Mouse (Mus musculus) heart, adult 2 months (tissue): ENCODE results near the gene Ubtd2. TPM values are rescaled to one million over a fixed set of nuclear protein-coding genes. Genes with fewer than 3 reads are reported as not detected.
A peak's percentile ranks its signal among the peaks of the same experiment; 100 is the strongest.

Experiments used
- DNase-seq, 2 experiments: peaks; one replicate each; pipeline ENCODE4 v3.0.0; 2021
- H3K27ac ChIP-seq: fragments of 200-600 bp; 2 replicates; pipeline ENCODE4 v1.8.1; 2022
- H3K27me3 ChIP-seq: fragments of 200-500 bp; 2 replicates; pipeline ENCODE4 v1.6.1; 2012; ENCODE audit warnings: mild to moderate bottlenecking, low read length, inconsistent platforms, mixed read lengths; ENCODE audit not compliant: control insufficient read depth, insufficient read depth
- H3K36me3 ChIP-seq: fragments of 200-500 bp; 2 replicates; pipeline ENCODE4 v1.6.1; 2012; ENCODE audit warnings: low read length, inconsistent platforms; ENCODE audit not compliant: control insufficient read depth, insufficient read depth
- H3K4me1 ChIP-seq: fragments of 200-500 bp; 2 replicates; pipeline ENCODE4 v1.6.1; 2011; ENCODE audit warnings: low read length; ENCODE audit not compliant: control insufficient read depth, insufficient read depth
- H3K4me3 ChIP-seq: fragments of 200-600 bp; 2 replicates; pipeline ENCODE4 v1.8.1; 2022
- H3K79me2 ChIP-seq: fragments of 200-500 bp; replicated peaks from 2 replicates; pipeline ENCODE4 v1.6.1; 2012; ENCODE audit warnings: mild to moderate bottlenecking, inconsistent platforms, low read length, moderate library complexity, mixed read lengths; ENCODE audit not compliant: control insufficient read depth, insufficient read depth
- H3K9ac ChIP-seq: fragments of 200-500 bp; 2 replicates; pipeline ENCODE4 v1.6.1; 2012; ENCODE audit warnings: low read depth, mild to moderate bottlenecking, control low read depth, inconsistent platforms, low read length, mixed read lengths
- CTCF ChIP-seq: fragments of 200-600 bp; IDR thresholded peaks from 2 replicates; pipeline ENCODE4 v1.8.1; 2022; ENCODE audit warnings: antibody characterized with exemption, mild to moderate bottlenecking, moderate library complexity
- EP300 ChIP-seq: fragments of 200-500 bp; IDR thresholded peaks from 2 replicates; pipeline ENCODE4 v1.6.1; 2011; ENCODE audit warnings: low read depth, low read length, control low read depth; ENCODE audit not compliant: insufficient read depth
- POLR2A ChIP-seq: fragments of 200-500 bp; IDR thresholded peaks from 2 replicates; pipeline ENCODE4 v1.6.1; 2011; ENCODE audit warnings: mild to moderate bottlenecking, low read depth, low read length, control low read depth; ENCODE audit not compliant: insufficient read depth
- WGBS: fragments of 180-500 bp; shearing (Covaris S2); methylation state at CpG from one replicate; pipeline ENCODE4 v1.1.7; 2018; 5-methylcytosine and 5-hydroxymethylcytosine counted together
- intact Hi-C: fragments of 180-260 bp; cut with DNase I; formaldehyde crosslinking; loops from one replicate; pipeline ENCODE4 v1.15.1; 2025
- long read RNA-seq: library from polyadenylated mRNA; stranded (forward); transcript quantifications from one replicate; pipeline ENCODE4 v2.0.0, GENCODE M21; 2021
- polyA plus RNA-seq: library from polyadenylated mRNA; depleted of rRNA; stranded (reverse); fragments of >200 nt; gene quantifications from 2 replicates; pipeline ENCODE4 v1.2.3, GENCODE M21; 2012; rRNA removed
- total RNA-seq, 2 experiments: library from RNA; stranded (reverse); gene quantifications; 2 replicates each; pipeline ENCODE4 v1.2.3; 2021

Ubtd2 gene
- total RNA-seq (1 to 10 TPM; 4.2 to 5.1 TPM), polyA plus RNA-seq (4.5 and 6.8 TPM in 2 replicates)
- long read RNA-seq, transcript Ubtd2-201 (3 exons, 1,012 nt) = major isoform, 6 of 6 reads
- long read RNA-seq, partial matches to known transcripts = 0 of 6 reads
- long read RNA-seq, other reads (novel, unspliced or antisense) = 0 of 6 reads

DNA sequence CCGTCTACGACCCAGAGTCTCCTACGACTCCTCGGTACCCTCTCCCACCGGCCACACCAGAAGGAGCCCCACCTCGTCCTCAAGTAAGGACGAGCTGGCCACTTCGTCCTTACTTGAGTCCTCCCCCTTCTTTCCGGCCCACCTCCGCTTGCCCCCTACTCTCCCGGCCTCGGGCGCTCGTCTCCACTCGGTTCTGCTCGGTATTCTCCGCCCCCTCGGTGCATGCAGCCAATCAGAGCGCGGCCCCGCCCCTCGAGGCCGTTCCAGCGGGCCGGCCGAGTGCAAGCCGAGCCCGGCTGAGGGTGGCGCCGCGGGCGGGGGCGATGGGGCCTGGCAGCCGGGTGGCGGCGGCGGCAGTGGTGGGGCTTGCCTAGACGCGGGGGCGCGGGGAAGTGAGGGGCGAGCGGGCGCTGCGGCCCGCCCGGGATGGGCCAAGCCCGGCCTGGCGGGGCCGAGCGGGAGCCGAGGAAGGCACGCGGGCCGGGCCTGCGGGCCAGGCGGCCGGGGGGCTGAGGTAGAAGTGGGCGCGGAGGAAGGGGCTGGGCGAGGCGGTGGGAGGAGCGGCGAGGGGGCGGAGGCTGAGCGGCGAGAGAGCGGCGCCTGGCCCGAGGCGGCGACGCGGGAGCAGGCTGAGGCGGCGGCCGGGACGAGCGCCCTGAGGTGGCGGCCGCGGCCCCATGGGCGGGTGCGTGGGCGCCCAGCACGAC, at the start of gene Ubtd2:
Ubtd2 (plus strand) TSS at position 571 of the 707 bp plus-strand sequence.
- H3K27ac ChIP-seq = peak within 1 kb of the TSS; percentile 88
- peak within 1 kb of the TSS; percentile 90 for H3K9ac ChIP-seq
- H3K36me3 ChIP-seq = no peaks in the 10 kb centered on the region; the same call in 1 of the 2 replicates
- H3K4me1 ChIP-seq = no peaks in the 10 kb centered on the region; the same call in none of the 2 replicates
- 0 out of 2 replicates have a peak, but pooled peaks have one; percentile 30 for TF ChIP-seq EP300
- no peak for TF ChIP-seq CTCF
- TF ChIP-seq POLR2A = peak; percentile 54
- whole genome bisulfite sequencing = 1% methylated on average over 68 of the region's 86 CpGs
- peak within 1 kb of the TSS; percentile 79 for H3K4me3 ChIP-seq
- peak; percentile 98 to 100 for DNase-seq
- no peaks in the 10 kb centered on the region for H3K79me2 ChIP-seq
- no peaks in the 10 kb centered on the region for H3K27me3 ChIP-seq
- intact Hi-C loops = loop anchor here (2.0 to 10.0 kb wide), 2 partner anchors 78 to 690 kb away; partner anchors contain the start of genes Efcab9, Fgf18 and Stk10

DNA sequence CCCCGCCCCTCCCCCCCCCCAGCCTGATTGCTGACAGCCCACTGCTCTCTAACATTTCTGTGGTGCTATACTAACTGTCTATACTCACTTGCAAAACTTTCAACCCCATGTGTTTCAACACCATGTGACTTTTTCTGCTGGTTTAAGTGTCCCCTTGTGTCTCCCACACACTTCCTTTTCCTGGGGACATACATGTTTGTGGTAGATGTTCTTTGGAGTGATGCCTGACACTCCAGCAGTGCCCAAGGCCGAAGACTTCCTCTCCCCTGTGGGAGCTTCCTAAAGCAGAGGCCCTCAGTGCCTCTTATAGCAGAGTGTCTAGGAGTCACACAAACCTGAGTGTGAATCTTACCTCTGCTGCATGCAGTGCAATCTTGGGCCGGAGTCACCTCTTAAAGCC, 47.3 kb upstream of the Ubtd2 start:
- no peak overlapping the region for H3K4me3 ChIP-seq
- 56% methylated on average over 3 of the region's 3 CpGs for WGBS
- no peak for TF ChIP-seq CTCF
- no peak for TF ChIP-seq POLR2A
- TF ChIP-seq EP300 = no peak
- no peaks in the 10 kb centered on the region for H3K27me3 ChIP-seq
- H3K4me1 ChIP-seq = peaks cover 6% of the 10 kb centered on the region
- H3K9ac ChIP-seq = no peak overlapping the region
- no peaks in the 10 kb centered on the region for H3K36me3 ChIP-seq
- H3K27ac ChIP-seq = no peak overlapping the region
- intact Hi-C loops = no loop called here
- no peak for DNase-seq
- no peaks in the 10 kb centered on the region for H3K79me2 ChIP-seq

GRCm38 (mm10) chr11:32409052-32409451, 46.1 kb upstream of the Ubtd2 start:
- no peak for DNase-seq
- Histone ChIP-seq H3K27ac (no peak overlapping the region), H3K4me3 (no peak overlapping the region), H3K9ac (no peak overlapping the region), H3K27me3 (no peaks in the 10 kb centered on the region), H3K79me2 (no peaks in the 10 kb centered on the region), H3K4me1 (peaks cover 6% of the 10 kb centered on the region), H3K36me3 (no peaks in the 10 kb centered on the region)
- TF ChIP-seq EP300 (no peak), CTCF (no peak), POLR2A (no peak)
- intact Hi-C loops = no loop called here

- Histone ChIP-seq H3K4me1 (peaks cover 4% of the 10 kb centered on the region), H3K79me2 (no peaks in the 10 kb centered on the region), H3K27ac (no peak overlapping the region), H3K27me3 (no peaks in the 10 kb centered on the region), H3K36me3 (no peaks in the 10 kb centered on the region), H3K9ac (no peak overlapping the region), H3K4me3 (no peak overlapping the region)
- DNase-seq = no peak
- intact Hi-C loops = no loop called here
- no peak for TF ChIP-seq POLR2A
- no peak for TF ChIP-seq CTCF
- no peak for TF ChIP-seq EP300
- 82% methylated on average over 11 of the region's 11 CpGs for WGBS
Observed at GRCm38 (mm10) chr11:32409823-32410562, 45.2 kb upstream of the Ubtd2 start.

DNA sequence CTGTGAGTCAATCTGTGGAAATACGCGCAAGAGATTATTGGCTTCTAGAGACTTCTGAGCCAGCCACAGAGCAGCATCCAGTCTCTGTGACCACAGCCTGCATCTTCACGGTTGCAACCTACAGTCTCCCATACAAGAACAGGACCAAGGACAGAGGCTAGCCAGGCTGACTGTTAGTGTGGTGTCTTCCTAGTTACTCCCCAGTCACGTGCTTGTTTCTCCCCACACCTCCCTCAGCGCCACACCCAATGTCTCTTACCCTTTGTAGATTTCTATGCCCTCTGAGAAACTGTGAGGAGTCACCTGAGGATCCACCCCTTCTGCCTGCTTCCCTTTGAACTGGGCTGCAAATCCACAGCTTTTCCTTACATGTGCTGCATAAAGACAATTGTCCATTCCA, 35.2 kb upstream of the Ubtd2 start:
- Histone ChIP-seq H3K4me1 (no peaks in the 10 kb centered on the region), H3K9ac (no peak overlapping the region), H3K4me3 (no peak overlapping the region), H3K79me2 (no peaks in the 10 kb centered on the region), H3K36me3 (no peaks in the 10 kb centered on the region), H3K27ac (no peak overlapping the region), H3K27me3 (no peaks in the 10 kb centered on the region)
- no peak for TF ChIP-seq CTCF
- no peak for TF ChIP-seq POLR2A
- no peak for TF ChIP-seq EP300
- no peak for DNase-seq
- 83% methylated on average over 5 of the region's 5 CpGs for WGBS
- intact Hi-C loops = no loop called here

DNA sequence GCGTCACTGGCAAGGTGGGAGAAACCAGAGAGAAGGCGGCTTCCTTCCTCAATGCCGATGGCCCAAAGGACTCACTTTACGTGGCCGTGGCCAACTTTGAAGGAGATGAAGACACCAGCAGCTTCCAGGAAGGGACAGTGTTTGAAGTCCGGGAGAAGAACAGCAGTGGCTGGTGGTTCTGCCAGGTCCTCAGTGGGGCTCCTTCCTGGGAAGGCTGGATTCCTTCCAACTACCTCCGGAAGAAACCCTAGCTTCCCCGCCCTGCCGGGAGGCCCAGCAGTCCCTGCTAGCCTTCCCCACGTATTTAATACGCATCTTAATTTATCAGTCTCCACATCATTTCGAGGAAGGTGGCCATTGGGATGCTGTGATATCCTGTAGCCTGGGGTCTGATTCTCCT, 31.9 kb upstream of the Ubtd2 start:
- Histone ChIP-seq H3K4me1 (no peaks in the 10 kb centered on the region), H3K36me3 (no peaks in the 10 kb centered on the region), H3K27me3 (no peaks in the 10 kb centered on the region), H3K4me3 (no peak overlapping the region), H3K9ac (no peak overlapping the region), H3K27ac (no peak overlapping the region), H3K79me2 (no peaks in the 10 kb centered on the region)
- TF ChIP-seq POLR2A (no peak), CTCF (no peak), EP300 (no peak)
- 53% methylated on average over 12 of the region's 12 CpGs for WGBS
- intact Hi-C loops = no loop called here
- no peak for DNase-seq
